Mouse (Mus musculus): ENCODE results near the gene Tppp3. TPM values are rescaled to one million over a fixed set of nuclear protein-coding genes. Genes with fewer than 3 reads are reported as not detected.
A peak's percentile ranks its signal among the peaks of the same experiment; 100 is the strongest.

Gene Tppp3
- polyA plus RNA-seq, 1 experiment from 2014 or later = 67.9 TPM

DNA sequence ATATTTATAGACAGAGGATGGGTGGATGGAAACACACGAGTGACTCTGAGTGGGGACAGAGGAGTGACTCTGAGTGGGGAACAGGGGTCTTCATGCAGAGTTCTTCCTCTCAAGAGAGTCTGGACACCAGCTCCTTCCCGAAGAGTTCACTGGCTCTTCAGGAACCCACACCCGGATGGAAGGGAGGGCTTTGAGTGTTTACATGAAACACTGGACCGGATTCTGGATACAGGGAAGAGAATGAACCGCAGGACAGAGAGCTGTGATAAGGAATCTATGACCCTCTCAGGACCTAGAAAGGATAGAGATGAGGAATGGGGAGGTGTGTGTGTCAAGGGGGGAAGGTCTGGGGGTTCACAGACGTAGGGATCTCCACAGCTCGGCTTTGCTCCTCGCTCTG is 46.0 kb upstream of the Tppp3 start:
- Histone ChIP-seq H3K9ac (ENCODE audit: low read depth, low read length) (no peak overlapping the region), H3K4me1 (replicated peaks; ENCODE audit: control insufficient read depth, insufficient read depth, low read length) (peaks cover 4% of the 10 kb centered on the region), H3K36me3 (ENCODE audit: control insufficient read depth, insufficient read depth) (peaks cover 13% of the 10 kb centered on the region; the same call in 1 of the 2 replicates), H3K27me3 (replicated peaks; ENCODE audit: control insufficient read depth, insufficient read depth, low read length) (peaks cover 4% of the 10 kb centered on the region; the same call in 1 of the 2 replicates), H3K4me3 (ENCODE audit: low read depth, low read length) (no peak overlapping the region), H3K9me3 (ENCODE audit: control insufficient read depth) (no peaks in the 10 kb centered on the region), H3K4me2 (replicated peaks; ENCODE audit: low read depth) (no peak overlapping the region; the same call in 1 of the 2 replicates), H3K27ac (ENCODE audit: low read depth, low read length) (no peak overlapping the region)
- no peak for ATAC-seq
- no peak for TF ChIP-seq CTCF (IDR thresholded peaks at IDR 0.05; ENCODE audit: low read depth)
- 37% methylated on average over 8 of the region's 8 CpGs for WGBS

GRCm38 (mm10) chr8:105516018-105516645 is 44.8 kb upstream of the Tppp3 start:
- H3K27ac ChIP-seq (ENCODE audit: low read depth, low read length) = no peak overlapping the region
- peak overlapping the region; percentile 41 for H3K4me2 ChIP-seq (replicated peaks; ENCODE audit: low read depth)
- 0 out of 2 replicates have a peak, but pooled peaks have one; percentile 32 for ATAC-seq
- peaks cover 4% of the 10 kb centered on the region; the same call in 1 of the 2 replicates for H3K27me3 ChIP-seq (replicated peaks; ENCODE audit: control insufficient read depth, insufficient read depth, low read length)
- peaks cover 4% of the 10 kb centered on the region for H3K4me1 ChIP-seq (replicated peaks; ENCODE audit: control insufficient read depth, insufficient read depth, low read length)
- 16% methylated on average over 12 of the region's 12 CpGs for WGBS
- peaks cover 3% of the 10 kb centered on the region; the same call in 1 of the 2 replicates for H3K36me3 ChIP-seq (ENCODE audit: control insufficient read depth, insufficient read depth)
- no peak overlapping the region for H3K4me3 ChIP-seq (ENCODE audit: low read depth, low read length)
- peak; percentile 95 for TF ChIP-seq CTCF (IDR thresholded peaks at IDR 0.05; ENCODE audit: low read depth)
- H3K9ac ChIP-seq (ENCODE audit: low read depth, low read length) = no peak overlapping the region
- no peaks in the 10 kb centered on the region for H3K9me3 ChIP-seq (ENCODE audit: control insufficient read depth)

- Histone ChIP-seq H3K9me3 (ENCODE audit: control insufficient read depth) (no peaks in the 10 kb centered on the region), H3K4me2 (replicated peaks; ENCODE audit: low read depth) (no peak overlapping the region), H3K27me3 (replicated peaks; ENCODE audit: control insufficient read depth, insufficient read depth, low read length) (peaks cover 4% of the 10 kb centered on the region; the same call in 1 of the 2 replicates), H3K36me3 (ENCODE audit: control insufficient read depth, insufficient read depth) (no peaks in the 10 kb centered on the region), H3K4me1 (replicated peaks; ENCODE audit: control insufficient read depth, insufficient read depth, low read length) (peaks cover 4% of the 10 kb centered on the region), H3K9ac (ENCODE audit: low read depth, low read length) (no peak overlapping the region), H3K4me3 (ENCODE audit: low read depth, low read length) (no peak overlapping the region), H3K27ac (ENCODE audit: low read depth, low read length) (no peak overlapping the region)
- 68% methylated on average over 5 of the region's 5 CpGs for WGBS
- TF ChIP-seq CTCF (IDR thresholded peaks at IDR 0.05; ENCODE audit: low read depth) = no peak
- ATAC-seq = no peak
Measured at GRCm38 (mm10) chr8:105514656-105515055, 43.3 kb upstream of the Tppp3 start.

GRCm38 (mm10) chr8:105514194-105514593 is 42.9 kb upstream of the Tppp3 start:
- ATAC-seq = no peak
- Histone ChIP-seq H3K27me3 (replicated peaks; ENCODE audit: control insufficient read depth, insufficient read depth, low read length) (peaks cover 4% of the 10 kb centered on the region; the same call in 1 of the 2 replicates), H3K4me1 (replicated peaks; ENCODE audit: control insufficient read depth, insufficient read depth, low read length) (peaks cover 3% of the 10 kb centered on the region), H3K36me3 (ENCODE audit: control insufficient read depth, insufficient read depth) (no peaks in the 10 kb centered on the region), H3K9ac (ENCODE audit: low read depth, low read length) (no peak overlapping the region), H3K4me3 (ENCODE audit: low read depth, low read length) (no peak overlapping the region), H3K27ac (ENCODE audit: low read depth, low read length) (no peak overlapping the region), H3K4me2 (replicated peaks; ENCODE audit: low read depth) (no peak overlapping the region), H3K9me3 (ENCODE audit: control insufficient read depth) (no peaks in the 10 kb centered on the region)
- no peak for TF ChIP-seq CTCF (IDR thresholded peaks at IDR 0.05; ENCODE audit: low read depth)
- WGBS = 89% methylated on average over 6 of the region's 6 CpGs

DNA sequence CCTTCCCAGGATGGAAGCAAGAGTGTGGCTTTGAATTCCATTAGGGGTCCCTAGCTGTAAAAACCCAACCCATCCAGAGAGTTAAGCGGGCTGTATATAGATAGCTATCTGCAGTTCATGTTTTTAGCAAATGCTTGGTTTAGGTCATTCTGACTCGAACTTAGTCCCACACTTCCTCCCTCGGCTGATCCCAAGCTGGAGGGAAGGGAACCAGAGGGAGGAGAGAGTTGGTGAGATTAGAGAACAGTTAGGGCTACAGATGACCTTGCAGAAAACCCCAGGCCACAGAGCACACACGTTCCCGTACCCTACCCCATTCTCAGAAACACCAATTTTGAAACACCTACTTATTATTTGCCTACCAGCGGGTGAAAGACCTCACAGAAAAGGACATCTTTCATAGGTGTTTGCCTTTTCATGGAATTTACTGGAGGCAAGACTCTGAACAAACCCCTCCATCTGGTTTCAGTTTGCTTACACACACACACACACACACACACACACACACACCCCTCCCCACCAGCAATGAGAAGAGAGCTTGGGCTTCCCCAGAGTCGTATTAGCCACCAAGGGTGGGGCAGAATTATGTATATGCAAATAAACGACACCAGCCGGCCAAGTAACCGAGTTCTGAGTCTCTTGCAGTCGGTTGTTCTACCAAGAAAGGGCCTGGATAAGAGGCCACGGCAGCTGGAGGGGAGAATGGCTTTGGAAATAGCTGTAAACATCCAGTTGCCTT is 38.8 kb upstream of the Tppp3 start:
- WGBS = 37% methylated on average over 12 of the region's 12 CpGs
- Histone ChIP-seq H3K9me3 (ENCODE audit: control insufficient read depth) (no peaks in the 10 kb centered on the region), H3K4me1 (replicated peaks; ENCODE audit: control insufficient read depth, insufficient read depth, low read length) (no peaks in the 10 kb centered on the region), H3K27me3 (replicated peaks; ENCODE audit: control insufficient read depth, insufficient read depth, low read length) (no peaks in the 10 kb centered on the region), H3K4me2 (replicated peaks; ENCODE audit: low read depth) (no peak overlapping the region), H3K4me3 (ENCODE audit: low read depth, low read length) (no peak overlapping the region), H3K36me3 (ENCODE audit: control insufficient read depth, insufficient read depth) (no peaks in the 10 kb centered on the region), H3K9ac (ENCODE audit: low read depth, low read length) (no peak overlapping the region), H3K27ac (ENCODE audit: low read depth, low read length) (no peak overlapping the region)
- no peak for TF ChIP-seq CTCF (IDR thresholded peaks at IDR 0.05; ENCODE audit: low read depth)
- no peak for ATAC-seq

- Histone ChIP-seq H3K27ac (ENCODE audit: low read depth, low read length) (no peak overlapping the region), H3K4me3 (ENCODE audit: low read depth, low read length) (no peak overlapping the region), H3K4me2 (replicated peaks; ENCODE audit: low read depth) (no peak overlapping the region), H3K9me3 (ENCODE audit: control insufficient read depth) (no peaks in the 10 kb centered on the region), H3K4me1 (replicated peaks; ENCODE audit: control insufficient read depth, insufficient read depth, low read length) (no peaks in the 10 kb centered on the region), H3K9ac (ENCODE audit: low read depth, low read length) (no peak overlapping the region), H3K27me3 (replicated peaks; ENCODE audit: control insufficient read depth, insufficient read depth, low read length) (no peaks in the 10 kb centered on the region), H3K36me3 (ENCODE audit: control insufficient read depth, insufficient read depth) (no peaks in the 10 kb centered on the region)
- TF ChIP-seq CTCF (IDR thresholded peaks at IDR 0.05; ENCODE audit: low read depth) = no peak
- no peak for ATAC-seq
- whole genome bisulfite sequencing = 78% methylated on average over 2 of the region's 2 CpGs
Measured at GRCm38 (mm10) chr8:105508758-105509157, 37.4 kb upstream of the Tppp3 start.

Data from intestine, postnatal 0 days (tissue).